Mouse (Mus musculus) forebrain, embryonic 16.5 days (tissue): Measurements from ENCODE around the gene Slco2a1. TPM values are rescaled to one million over a fixed set of nuclear protein-coding genes. Genes with fewer than 3 reads are reported as not detected.

Experiments used
- ATAC-seq: fragments of 200-750 bp; cut with Nextera tagmentation; 2 replicates; pipeline ENCODE4 v1.8.0; 2017; ENCODE audit warnings: mild to moderate bottlenecking, moderate library complexity
- H3K27ac ChIP-seq: fragments of 300-500 bp; sonication (generic); 2 replicates; pipeline ENCODE4 v1.5.1; 2014; ENCODE audit warnings: low read length, control low read depth
- H3K27me3 ChIP-seq: fragments of 300-500 bp; sonication (generic); replicated peaks from 2 replicates; pipeline ENCODE4 v1.6.1; 2014; ENCODE audit warnings: low read length; ENCODE audit not compliant: control insufficient read depth, insufficient read depth
- H3K36me3 ChIP-seq: fragments of 300-500 bp; sonication (generic); 2 replicates; pipeline ENCODE4 v1.6.1; 2014; ENCODE audit not compliant: control insufficient read depth, insufficient read depth
- H3K4me1 ChIP-seq: fragments of 300-500 bp; sonication (generic); replicated peaks from 2 replicates; pipeline ENCODE4 v1.6.1; 2014; ENCODE audit warnings: low read length; ENCODE audit not compliant: control insufficient read depth, insufficient read depth
- H3K4me2 ChIP-seq: fragments of 300-500 bp; sonication (generic); 2 replicates; pipeline ENCODE4 v1.6.1; 2014; ENCODE audit warnings: mild to moderate bottlenecking, low read length, control low read depth
- H3K4me3 ChIP-seq: fragments of 300-500 bp; sonication (generic); replicated peaks from 2 replicates; pipeline ENCODE4 v1.5.1; 2014; ENCODE audit warnings: mild to moderate bottlenecking, low read length, control low read depth
- H3K9ac ChIP-seq: fragments of 300-500 bp; sonication (generic); replicated peaks from 2 replicates; pipeline ENCODE4 v1.6.1; 2014; ENCODE audit warnings: low read depth, low read length, control low read depth
- H3K9me3 ChIP-seq: fragments of 300-500 bp; sonication (generic); 2 replicates; pipeline ENCODE4 v1.6.1; 2016; ENCODE audit warnings: low read length; ENCODE audit not compliant: control insufficient read depth
- WGBS: fragments of 180-500 bp; shearing (Covaris S2); extraction: QIAGEN DNeasy Blood & Tissue Kit; methylation state at CpG from one replicate; pipeline ENCODE4 v1.1.7; 2014; 5-methylcytosine and 5-hydroxymethylcytosine counted together
- polyA plus RNA-seq: library from polyadenylated mRNA; unstranded; fragments of >200 nt; fragmentation: Nextera tagmentation; extraction: Ambion mirVana; gene quantifications from 2 replicates; pipeline ENCODE4 v1.2.1, GENCODE M21; 2015

Gene Slco2a1
- polyA plus RNA-seq, 1 experiment from 2014 or later = 3.1 TPM

GRCm38 (mm10) chr9:102980420-102980819 lies 8.1 kb upstream of the Slco2a1 start:
- Histone ChIP-seq H3K27me3 (no peaks in the 10 kb centered on the region), H3K36me3 (no peaks in the 10 kb centered on the region), H3K4me2 (no peak overlapping the region), H3K9ac (no peak overlapping the region), H3K4me1 (no peaks in the 10 kb centered on the region), H3K9me3 (no peaks in the 10 kb centered on the region), H3K4me3 (no peak overlapping the region), H3K27ac (no peak overlapping the region)
- 90% methylated on average over 5 of the region's 5 CpGs for WGBS
- ATAC-seq = no peak

- WGBS = 100% methylated on average over 2 of the region's 2 CpGs
- Histone ChIP-seq H3K36me3 (no peaks in the 10 kb centered on the region), H3K27ac (no peak overlapping the region), H3K4me2 (no peak overlapping the region), H3K4me1 (no peaks in the 10 kb centered on the region), H3K4me3 (no peak overlapping the region), H3K27me3 (no peaks in the 10 kb centered on the region), H3K9me3 (no peaks in the 10 kb centered on the region), H3K9ac (no peak overlapping the region)
- ATAC-seq = no peak
Observed at GRCm38 (mm10) chr9:102981791-102982190, 6.7 kb upstream of the Slco2a1 start.

DNA sequence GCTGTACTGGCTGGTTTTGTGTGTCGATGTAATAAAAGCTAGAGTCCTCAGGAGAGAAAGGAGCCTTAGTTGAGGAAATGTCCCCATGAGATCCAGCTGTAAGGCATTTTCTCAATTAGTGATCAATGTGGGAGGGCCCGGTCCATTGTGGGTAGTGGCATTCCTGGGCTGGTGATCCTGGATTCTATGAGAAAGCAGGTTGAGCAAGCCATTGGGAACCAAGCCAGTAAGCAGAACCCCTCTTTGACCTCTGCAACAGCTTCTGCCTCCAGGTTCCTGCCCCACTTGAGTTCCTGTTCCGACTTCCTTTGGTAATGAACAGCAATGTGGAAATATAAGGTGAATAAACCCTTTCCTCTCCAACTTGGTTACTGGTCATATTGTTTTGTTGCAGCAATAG lies 6.1 kb upstream of the Slco2a1 start:
- Histone ChIP-seq H3K27me3 (no peaks in the 10 kb centered on the region), H3K27ac (no peak overlapping the region), H3K9ac (no peak overlapping the region), H3K4me3 (no peak overlapping the region), H3K4me1 (no peaks in the 10 kb centered on the region), H3K36me3 (no peaks in the 10 kb centered on the region), H3K4me2 (no peak overlapping the region), H3K9me3 (no peaks in the 10 kb centered on the region)
- no peak for ATAC-seq
- WGBS = 90% methylated on average over 3 of the region's 3 CpGs

DNA sequence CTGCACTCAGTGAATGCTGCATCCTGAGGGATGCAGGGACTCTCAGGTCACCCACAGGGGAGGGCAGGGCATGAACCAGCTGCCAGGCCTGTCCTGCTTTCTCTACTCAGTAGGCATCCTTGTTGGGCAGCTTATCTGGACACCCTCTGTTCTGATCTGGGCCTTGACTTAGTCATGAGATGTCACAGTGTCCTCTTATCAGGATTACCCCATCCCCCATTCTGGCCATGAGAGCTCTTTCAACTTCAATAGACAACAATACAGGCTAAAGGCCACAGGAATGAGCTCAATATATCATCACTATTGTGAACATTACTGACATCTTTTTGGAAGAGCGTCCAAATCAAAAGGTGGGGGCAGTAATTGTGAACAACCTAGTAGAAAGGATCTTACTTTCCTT lies 3.4 kb upstream of the Slco2a1 start:
- 77% methylated on average over 1 of the region's 1 CpGs for WGBS
- H3K4me1 ChIP-seq = no peaks in the 10 kb centered on the region

GRCm38 (mm10) chr9:102985939-102986338 lies 2.6 kb upstream of the Slco2a1 start:
- H3K9ac ChIP-seq = no peak overlapping the region
- no peak overlapping the region for H3K27ac ChIP-seq
- peaks cover 8% of the 10 kb centered on the region; the same call in 1 of the 2 replicates for H3K4me1 ChIP-seq
- H3K9me3 ChIP-seq = no peaks in the 10 kb centered on the region
- H3K4me3 ChIP-seq = no peak overlapping the region
- no peak for ATAC-seq
- no peaks in the 10 kb centered on the region for H3K27me3 ChIP-seq
- no peaks in the 10 kb centered on the region for H3K36me3 ChIP-seq
- H3K4me2 ChIP-seq = no peak overlapping the region
- WGBS = 59% methylated on average over 4 of the region's 4 CpGs

More for the DNA sequence above, 3.4 kb upstream of the Slco2a1 start:
- no peak overlapping the region for H3K4me3 ChIP-seq
- H3K9me3 ChIP-seq = no peaks in the 10 kb centered on the region
- H3K9ac ChIP-seq = no peak overlapping the region
- H3K27ac ChIP-seq = no peak overlapping the region
- no peak overlapping the region for H3K4me2 ChIP-seq
- ATAC-seq = no peak
- no peaks in the 10 kb centered on the region for H3K27me3 ChIP-seq
- H3K36me3 ChIP-seq = no peaks in the 10 kb centered on the region

GRCm38 (mm10) chr9:102990306-102991133 lies 2.0 kb downstream of the Slco2a1 start:
- Histone ChIP-seq H3K9ac (no peak overlapping the region), H3K27ac (no peak overlapping the region), H3K4me3 (no peak overlapping the region), H3K36me3 (no peaks in the 10 kb centered on the region), H3K4me1 (peaks cover 8% of the 10 kb centered on the region; the same call in 1 of the 2 replicates), H3K9me3 (no peaks in the 10 kb centered on the region), H3K4me2 (no peak overlapping the region), H3K27me3 (no peaks in the 10 kb centered on the region)
- WGBS = 36% methylated on average over 6 of the region's 6 CpGs
- ATAC-seq = peak; percentile 65; the same call in 1 of the 2 replicates

DNA sequence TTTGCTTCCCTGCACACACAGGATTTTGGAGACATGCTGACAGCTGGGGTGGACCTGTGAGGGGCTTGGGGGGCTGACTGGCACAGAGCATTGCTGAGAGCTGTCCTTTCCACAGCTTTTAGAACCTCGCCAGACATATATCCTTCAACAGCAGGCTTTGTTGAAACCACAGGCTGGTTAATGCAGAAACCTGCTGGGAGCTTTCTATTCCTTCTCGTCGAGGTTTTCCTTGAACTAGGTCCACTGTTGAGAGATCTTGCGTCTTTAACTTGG lies 2.6 kb downstream of the Slco2a1 start:
- Histone ChIP-seq H3K27me3 (no peaks in the 10 kb centered on the region), H3K4me2 (no peak overlapping the region), H3K27ac (no peak overlapping the region), H3K9me3 (no peaks in the 10 kb centered on the region), H3K4me1 (peaks cover 8% of the 10 kb centered on the region; the same call in 1 of the 2 replicates), H3K9ac (no peak overlapping the region), H3K36me3 (no peaks in the 10 kb centered on the region), H3K4me3 (no peak overlapping the region)
- no peak for ATAC-seq
- WGBS = 65% methylated on average over 4 of the region's 4 CpGs

DNA sequence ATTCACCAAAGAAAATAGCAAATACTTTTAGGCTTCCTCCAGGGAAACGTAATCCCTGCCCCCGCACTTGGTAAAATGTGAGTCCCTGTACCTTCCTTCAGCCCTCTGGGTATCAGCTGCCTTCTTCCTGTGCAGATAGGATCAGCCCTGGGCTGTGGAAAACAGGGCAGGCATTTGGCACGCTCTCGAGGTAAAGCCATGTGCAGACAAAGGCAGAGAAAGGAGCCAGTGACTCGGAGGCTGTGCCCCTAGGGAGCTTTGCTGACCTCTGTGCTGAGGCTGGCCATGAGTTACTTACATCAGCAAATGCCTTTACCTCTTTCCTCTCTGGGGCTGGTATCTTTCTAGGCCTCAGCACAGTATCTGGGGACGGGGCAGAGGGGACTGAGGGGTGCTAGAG lies 4.4 kb downstream of the Slco2a1 start:
- no peaks in the 10 kb centered on the region for H3K9me3 ChIP-seq
- H3K27ac ChIP-seq = no peak overlapping the region
- no peak overlapping the region for H3K9ac ChIP-seq
- H3K27me3 ChIP-seq = no peaks in the 10 kb centered on the region
- H3K4me2 ChIP-seq = no peak overlapping the region
- H3K4me1 ChIP-seq = peaks cover 8% of the 10 kb centered on the region; the same call in 1 of the 2 replicates
- WGBS = 42% methylated on average over 6 of the region's 6 CpGs
- H3K36me3 ChIP-seq = no peaks in the 10 kb centered on the region
- no peak overlapping the region for H3K4me3 ChIP-seq
- no peak for ATAC-seq

DNA sequence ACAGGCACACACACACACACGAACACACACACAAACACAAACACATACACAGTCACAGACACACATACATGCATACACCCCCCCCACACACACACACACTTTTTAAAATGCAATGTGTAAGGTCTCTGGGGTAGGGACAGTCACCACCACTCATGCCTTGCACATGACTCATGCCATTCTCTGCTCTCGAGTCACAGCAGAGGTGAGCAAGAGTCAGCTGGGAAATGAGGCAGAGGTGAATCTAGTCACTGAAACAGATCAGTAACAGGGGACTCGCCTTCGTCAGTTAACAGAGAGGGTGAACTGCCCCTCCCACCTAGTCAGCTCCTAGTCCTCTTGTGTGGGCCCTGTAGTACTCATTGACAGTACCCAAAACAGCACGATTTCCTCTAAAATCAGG lies 5.3 kb downstream of the Slco2a1 start:
- Histone ChIP-seq H3K4me1 (peaks cover 8% of the 10 kb centered on the region; the same call in 1 of the 2 replicates), H3K9me3 (no peaks in the 10 kb centered on the region), H3K9ac (no peak overlapping the region), H3K27me3 (no peaks in the 10 kb centered on the region), H3K4me3 (no peak overlapping the region), H3K36me3 (no peaks in the 10 kb centered on the region), H3K4me2 (no peak overlapping the region), H3K27ac (no peak overlapping the region)
- no peak for ATAC-seq
- whole genome bisulfite sequencing = 81% methylated on average over 5 of the region's 5 CpGs
